Comparison of ENCODE assay signal across 21 mouse cellular contexts in genomic region chr5:53304936-53305335, GRCm38 (mm10). TPM values are rescaled to one million over a fixed set of nuclear protein-coding genes. Genes with fewer than 3 reads are reported as not detected.
DNase-seq lines count a peak whose midpoint lies in the region; TF ChIP-seq lines count a peak whose summit lies in the region.
"Had no signal": no experiment of that assay in that cellular context is flagged by ENCODE, and none has a peak within 500 bp of the region (broad histone marks: within the 10 kb centered on the region; RNA-seq: fewer than 3 reads in every experiment).

No protein-coding gene starts in this region.

- no peak overlapping the region for H3K4me3 ChIP-seq in gastrocnemius, adult 2 months
- H3K4me3 ChIP-seq: embryonic facial prominence, embryonic 13.5 days; embryonic facial prominence, embryonic 15.5 days; erythroblast, embryonic 14.5 days; forebrain, embryonic 10.5 days; forebrain, embryonic 12.5 days had no signal

- peak; percentile 10 for DNase-seq in gastrocnemius, adult 2 months
- no peak for DNase-seq in gastrocnemius, postnatal 14 days
- DNase-seq in right cerebral cortex, adult 18-20 months = peak; percentile 21
- no peak for DNase-seq in right cerebral cortex, postnatal 4 days
- peak; percentile 51 for DNase-seq in brain, adult 2 months (ENCODE audit: low read depth, low spot score)
- DNase-seq in adipocyte (ENCODE audit: low spot score) = no peak
- DNase-seq: adrenal gland, adult 8-10 months; adrenal gland, postnatal 14 days; adrenal gland, postnatal 36 days; cerebellum, adult 11 months; cerebellum, adult 18-20 months; cerebellum, adult 8-10 months; cerebellum, adult 9-11 months; cerebellum, postnatal 14 days; cerebellum, postnatal 36 days; embryo, embryonic 11 days had no signal

- TF ChIP-seq CTCF in gastrocnemius, adult 2 months (IDR thresholded peaks at IDR 0.05) = no peak

- intact Hi-C loops in gastrocnemius, adult 2 months (cut with DNase I) = no loop called here
- intact Hi-C loops in gastrocnemius, postnatal 14 days (cut with DNase I; ENCODE audit: low total_unique reads) = no loop called here

- peak overlapping the region; percentile 4; the same call in 1 of the 2 replicates for H3K27ac ChIP-seq in gastrocnemius, adult 2 months
- H3K27ac ChIP-seq: embryonic facial prominence, embryonic 13.5 days; embryonic facial prominence, embryonic 15.5 days; forebrain, embryonic 10.5 days; forebrain, embryonic 12.5 days had no signal

RNA-seq across cellular contexts. Expression of gene Smim20, which starts 38.1 kb away (rescaled TPM):
- 10 to 100 TPM; 55.5 to 67.5 TPM for total RNA-seq in gastrocnemius, adult 2 months (2021)
- 10 to 100 TPM; 75.4 to 80.1 TPM for total RNA-seq in gastrocnemius, postnatal 14 days (2021)

Comparison
In these comparisons a context has a peak if more than half of its experiments do, and no peak if none do; other contexts are left out.
1. DNase-seq: peak in gastrocnemius, adult 2 months (single experiment), right cerebral cortex, adult 18-20 months (single experiment) and brain, adult 2 months (single experiment); none in gastrocnemius, postnatal 14 days (single experiment), right cerebral cortex, postnatal 4 days (single experiment) and adipocyte (single experiment).